Mouse (Mus musculus): ENCODE results near the gene Nmd3.

DNA sequence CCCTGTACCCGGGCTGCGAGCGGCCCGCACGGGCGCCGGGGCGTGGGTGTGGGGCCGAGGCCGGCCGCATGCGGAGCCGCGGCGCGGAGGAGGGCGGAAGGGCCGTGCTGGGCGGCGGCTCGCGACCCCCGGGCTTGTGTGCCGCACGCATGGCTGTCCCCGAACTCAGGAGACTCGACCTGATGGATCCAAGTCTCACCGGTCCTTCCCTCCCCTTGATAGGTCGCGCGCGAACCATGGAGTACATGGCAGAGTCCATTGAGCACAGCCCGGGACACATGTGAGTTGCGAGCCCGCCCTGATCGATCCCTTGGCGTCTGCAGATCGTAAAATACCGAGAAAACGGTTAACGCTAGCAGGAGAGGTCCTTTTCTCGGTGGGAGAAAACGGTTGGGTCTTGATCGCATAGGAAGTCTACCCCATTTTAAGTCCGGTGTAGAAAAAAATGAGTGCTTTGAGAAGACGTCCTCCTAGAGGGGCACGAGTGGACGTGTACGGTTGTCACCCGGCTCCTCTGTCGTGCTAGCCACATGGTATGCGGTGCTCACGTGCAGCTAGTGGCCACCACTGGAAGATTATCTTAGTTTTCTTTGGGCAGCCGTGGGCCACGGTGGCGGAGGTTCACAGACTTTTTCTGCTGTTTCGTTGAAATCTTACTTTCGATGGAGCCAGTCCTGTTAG is 542 bp downstream of the Nmd3 start:
- TF ChIP-seq CTCF (IDR thresholded peaks at IDR 0.05; ENCODE audit: low read depth) = no peak
- TF ChIP-seq EP300 (optimal IDR thresholded peaks at IDR 0.05) = peak; percentile 2
